Comparison of ENCODE assay signal across 8 mouse cellular contexts in the genomic region with DNA sequence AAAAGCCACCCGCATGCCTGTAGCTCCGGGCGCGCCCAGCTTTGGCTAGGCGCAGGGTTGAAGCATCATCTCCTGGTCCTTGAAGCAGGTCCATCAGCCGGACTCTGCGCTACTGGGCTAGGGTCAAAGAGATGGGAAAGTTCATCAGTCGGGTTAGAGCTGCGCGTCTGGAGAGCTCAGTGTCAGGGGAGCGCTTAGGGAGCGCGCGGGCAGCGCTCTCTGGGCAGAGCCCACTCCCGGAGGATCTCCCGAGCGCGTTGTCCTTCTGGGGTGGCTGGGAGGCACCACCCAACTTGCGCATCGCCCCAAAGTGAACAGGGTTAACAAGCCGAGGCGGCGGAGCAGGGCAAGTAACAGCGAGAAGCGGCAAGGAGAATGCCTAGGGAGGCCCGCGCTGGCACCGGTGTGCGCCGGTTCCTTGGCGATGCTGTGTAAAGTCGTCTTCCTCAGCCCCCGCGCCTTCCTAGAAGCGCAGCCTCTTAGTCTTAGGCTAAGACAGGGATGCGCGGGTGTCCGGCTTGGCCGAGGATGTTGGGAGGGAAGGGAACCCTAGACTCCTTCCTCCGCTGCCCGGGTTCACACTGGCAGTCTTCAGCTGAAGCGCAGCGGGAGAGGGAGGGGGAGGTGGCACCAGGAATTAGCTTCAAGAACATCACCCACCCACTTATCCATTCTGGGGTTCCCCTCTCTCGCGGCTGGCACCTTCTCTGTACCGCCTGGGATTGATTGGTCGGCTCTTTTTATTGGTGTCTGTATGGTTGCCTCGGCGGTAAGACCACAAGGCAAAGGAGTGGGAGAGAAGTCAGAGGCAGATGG. TPM values are rescaled to one million over a fixed set of nuclear protein-coding genes. Genes with fewer than 3 reads are reported as not detected.
A peak's percentile ranks its signal among the peaks of the same experiment; 100 is the strongest.
DNase-seq lines count a peak whose midpoint lies in the region; ATAC-seq and TF ChIP-seq lines count a peak whose summit lies in the region.

No protein-coding gene starts in this region.

- peak overlapping the region; percentile 75 for H3K4me3 ChIP-seq in heart, embryonic 15.5 days
- peak overlapping the region; percentile 66 for H3K4me3 ChIP-seq in limb, embryonic 14.5 days (replicated peaks; ENCODE audit: low read length)
- peak overlapping the region; percentile 56 for H3K4me3 ChIP-seq in neural tube, embryonic 15.5 days (replicated peaks)

- no peak for DNase-seq in frontal cortex, postnatal 25 days (ENCODE audit: low spot score in 2 of 2)
- DNase-seq in urinary bladder, postnatal 25 days (ENCODE audit: low spot score), result peak; percentile 16
- no peak for DNase-seq in urinary bladder, adult 2 months (ENCODE audit: low spot score)
- DNase-seq in limb, embryonic 14.5 days (ENCODE audit: low spot score), result no peak

- H3K4me1 ChIP-seq in heart, embryonic 15.5 days (replicated peaks), result peaks cover 49% of the 10 kb centered on the region
- H3K4me1 ChIP-seq in limb, embryonic 14.5 days (ENCODE audit: control insufficient read depth, insufficient read depth, low read length), result peaks cover 21% of the 10 kb centered on the region
- peaks cover 49% of the 10 kb centered on the region for H3K4me1 ChIP-seq in neural tube, embryonic 15.5 days

- no peak for TF ChIP-seq POLR2A in limb, embryonic 14.5 days (IDR thresholded peaks at IDR 0.05; ENCODE audit: borderline replicate concordance, extremely low read depth, insufficient read depth, insufficient read length)

- no peaks in the 10 kb centered on the region for H3K9me3 ChIP-seq in heart, embryonic 15.5 days (replicated peaks)
- H3K9me3 ChIP-seq in limb, embryonic 14.5 days (ENCODE audit: control insufficient read depth, low read length), result no peaks in the 10 kb centered on the region
- no peaks in the 10 kb centered on the region for H3K9me3 ChIP-seq in neural tube, embryonic 15.5 days (replicated peaks)

- peak overlapping the region; percentile 16; the same call in 1 of the 2 replicates for H3K9ac ChIP-seq in heart, embryonic 15.5 days
- H3K9ac ChIP-seq in limb, embryonic 14.5 days (ENCODE audit: low read depth, low read length, severe bottlenecking), result no peak overlapping the region
- no peak overlapping the region for H3K9ac ChIP-seq in neural tube, embryonic 15.5 days (replicated peaks)

- no peak overlapping the region for H3K27ac ChIP-seq in heart, embryonic 15.5 days
- no peak overlapping the region for H3K27ac ChIP-seq in limb, embryonic 14.5 days (replicated peaks; ENCODE audit: low read depth, low read length)
- H3K27ac ChIP-seq in neural tube, embryonic 15.5 days (replicated peaks), result no peak overlapping the region

- H3K4me2 ChIP-seq in heart, embryonic 15.5 days, result peak overlapping the region; percentile 99
- peak overlapping the region; percentile 99 for H3K4me2 ChIP-seq in limb, embryonic 14.5 days (replicated peaks; ENCODE audit: low read depth, low read length, severe bottlenecking)
- H3K4me2 ChIP-seq in neural tube, embryonic 15.5 days, result peak overlapping the region; percentile 96

- ATAC-seq in frontal cortex, adult (ENCODE audit: low TSS enrichment), result peak; percentile 17; the same call in 1 of the 2 replicates
- ATAC-seq in heart, embryonic 15.5 days (replicated peaks; ENCODE audit: insufficient number of reproducible peaks, insufficient read depth, low FRiP score, low read depth), result no peak
- no peak for ATAC-seq in limb, embryonic 14.5 days (ENCODE audit: low FRiP score, low read depth)
- ATAC-seq in neural tube, embryonic 15.5 days (ENCODE audit: low FRiP score), result no peak
- ATAC-seq in activated CD4-positive, CD25-positive, alpha-beta regulatory T cell, adult 4 months, result no peak

- no peaks in the 10 kb centered on the region for H3K36me3 ChIP-seq in heart, embryonic 15.5 days
- no peaks in the 10 kb centered on the region for H3K36me3 ChIP-seq in limb, embryonic 14.5 days (ENCODE audit: control insufficient read depth, insufficient read depth, low read length)
- H3K36me3 ChIP-seq in neural tube, embryonic 15.5 days, result no peaks in the 10 kb centered on the region

- H3K27me3 ChIP-seq in heart, embryonic 15.5 days, result peaks cover 65% of the 10 kb centered on the region
- peaks cover 70% of the 10 kb centered on the region for H3K27me3 ChIP-seq in limb, embryonic 14.5 days (ENCODE audit: control insufficient read depth, insufficient read depth, low read length)
- peaks cover 87% of the 10 kb centered on the region for H3K27me3 ChIP-seq in neural tube, embryonic 15.5 days (replicated peaks)

- WGBS in heart, embryonic 15.5 days, result 1% methylated on average over 49 of the region's 50 CpGs
- WGBS in limb, embryonic 14.5 days, result 3% methylated on average over 39 of the region's 50 CpGs
- under 1% methylated on average over 50 of the region's 50 CpGs for WGBS in neural tube, embryonic 15.5 days

RNA-seq across cellular contexts. Expression of a gene that starts 3.5 kb away (rescaled TPM):
- polyA plus RNA-seq in urinary bladder, adult 2 months (2012; rRNA removed), result 1.1 and 1.2 TPM in 2 replicates
- 1.5 and 1.6 TPM in 2 replicates for polyA plus RNA-seq in heart, embryonic 15.5 days (2015; fragmentation: Nextera tagmentation; extraction: Ambion mirVana)
- polyA plus RNA-seq in limb, embryonic 14.5 days (2012; rRNA removed), result 2.0 and 2.8 TPM in 2 replicates
- 1.2 and 1.6 TPM in 2 replicates for polyA plus RNA-seq in limb, embryonic 14.5 days (2014; fragmentation: Nextera tagmentation; extraction: Ambion mirVana)
- 1.1 and 1.4 TPM in 2 replicates for polyA plus RNA-seq in neural tube, embryonic 15.5 days (2015; fragmentation: Nextera tagmentation; extraction: Ambion mirVana)
- polyA plus RNA-seq in activated CD4-positive, CD25-positive, alpha-beta regulatory T cell, adult 4 months (2017; shearing (Covaris generic)), result 10 to 100 TPM; 42.3 to 58.3 TPM

RNA-seq across cellular contexts. Expression of a gene that starts 10.0 kb away (rescaled TPM):
- polyA plus RNA-seq in urinary bladder, adult 2 months (2012; rRNA removed), result 10.1 and 12.6 TPM in 2 replicates
- polyA plus RNA-seq in heart, embryonic 15.5 days (2015; fragmentation: Nextera tagmentation; extraction: Ambion mirVana), result 42.1 and 45.1 TPM in 2 replicates
- polyA plus RNA-seq in limb, embryonic 14.5 days (2012; rRNA removed), result 14.1 and 19.0 TPM in 2 replicates
- 63.8 and 68.8 TPM in 2 replicates for polyA plus RNA-seq in limb, embryonic 14.5 days (2014; fragmentation: Nextera tagmentation; extraction: Ambion mirVana)
- 83.1 and 88.3 TPM in 2 replicates for polyA plus RNA-seq in neural tube, embryonic 15.5 days (2015; fragmentation: Nextera tagmentation; extraction: Ambion mirVana)
- polyA plus RNA-seq in activated CD4-positive, CD25-positive, alpha-beta regulatory T cell, adult 4 months (2017; shearing (Covaris generic)), result 10 to 100 TPM; 40.3 to 43.7 TPM

Comparison
In these comparisons a context has a peak if more than half of its experiments do, and no peak if none do; other contexts are left out.
1. RNA of a gene that starts 3.5 kb away (polyA plus RNA-seq): 42.3 to 58.3 TPM in activated CD4-positive, CD25-positive, alpha-beta regulatory T cell, adult 4 months; 1.2 to 2.8 TPM in limb, embryonic 14.5 days, 1.5 to 1.6 TPM in heart, embryonic 15.5 days, 1.1 to 1.2 TPM in urinary bladder, adult 2 months and 1.1 to 1.4 TPM in neural tube, embryonic 15.5 days; every median in the first group is over 10 times any median in the second.
2. Peak in every context shown above with its lines, with median percentiles within 50 percentile points of each other: H3K4me2 ChIP-seq and H3K4me3 ChIP-seq.